Mouse (Mus musculus): ENCODE data around the gene Crybb2. TPM values are rescaled to one million over a fixed set of nuclear protein-coding genes. Genes with fewer than 3 reads are reported as not detected.
A peak's percentile ranks its signal among the peaks of the same experiment; 100 is the strongest.
"Not testable (repeated sequence)": the region's sequence is repeated elsewhere in the genome, so short reads cannot be mapped to it uniquely, and the experiment has no call there.

The Crybb2 gene
- polyA plus RNA-seq, 1 experiment = not detected

GRCm38 (mm10) chr5:113110929-113111328 lies 41.0 kb upstream of the Crybb2 start:
- no peak overlapping the region for H3K27ac ChIP-seq (ENCODE audit: control insufficient read depth, insufficient read depth, low read depth, low read length, poor library complexity)
- no peak overlapping the region for H3K4me3 ChIP-seq (replicated peaks; ENCODE audit: control insufficient read depth, low read depth, low read length)
- WGBS = 13% methylated on average over 1 of the region's 1 CpGs
- peaks cover 10% of the 10 kb centered on the region for H3K4me1 ChIP-seq (ENCODE audit: control insufficient read depth, insufficient read depth, low read length)
- TF ChIP-seq CTCF (IDR thresholded peaks at IDR 0.05; ENCODE audit: control insufficient read depth, insufficient read depth, low read length) = no peak
- TF ChIP-seq POLR2A (IDR thresholded peaks at IDR 0.05; ENCODE audit: borderline replicate concordance, control insufficient read depth, low read depth, low read length) = no peak

GRCm38 (mm10) chr5:113109651-113110050 lies 39.7 kb upstream of the Crybb2 start:
- H3K4me3 ChIP-seq (replicated peaks; ENCODE audit: control insufficient read depth, low read depth, low read length); H3K27ac ChIP-seq (ENCODE audit: control insufficient read depth, insufficient read depth, low read depth, low read length, poor library complexity): not testable (repeated sequence)
- H3K4me1 ChIP-seq (ENCODE audit: control insufficient read depth, insufficient read depth, low read length) = peaks cover 10% of the 10 kb centered on the region
- 0 out of 2 replicates have a peak, but pooled peaks have one; percentile 16 for TF ChIP-seq CTCF (IDR thresholded peaks at IDR 0.05; ENCODE audit: control insufficient read depth, insufficient read depth, low read length)
- WGBS = 81% methylated on average over 2 of the region's 2 CpGs

GRCm38 (mm10) chr5:113108165-113108764 lies 38.3 kb upstream of the Crybb2 start:
- Histone ChIP-seq H3K4me1 (ENCODE audit: control insufficient read depth, insufficient read depth, low read length) (peaks cover 5% of the 10 kb centered on the region), H3K27ac (ENCODE audit: control insufficient read depth, insufficient read depth, low read depth, low read length, poor library complexity) (no peak overlapping the region), H3K4me3 (replicated peaks; ENCODE audit: control insufficient read depth, low read depth, low read length) (no peak overlapping the region)
- TF ChIP-seq POLR2A (IDR thresholded peaks at IDR 0.05; ENCODE audit: borderline replicate concordance, control insufficient read depth, low read depth, low read length) (no peak), CTCF (IDR thresholded peaks at IDR 0.05; ENCODE audit: control insufficient read depth, insufficient read depth, low read length) (no peak)
- 81% methylated on average over 11 of the region's 11 CpGs for WGBS

- Histone ChIP-seq H3K4me1 (ENCODE audit: control insufficient read depth, insufficient read depth, low read length) (peaks cover 6% of the 10 kb centered on the region), H3K27ac (ENCODE audit: control insufficient read depth, insufficient read depth, low read depth, low read length, poor library complexity) (no peak overlapping the region), H3K4me3 (replicated peaks; ENCODE audit: control insufficient read depth, low read depth, low read length) (no peak overlapping the region)
- TF ChIP-seq CTCF (IDR thresholded peaks at IDR 0.05; ENCODE audit: control insufficient read depth, insufficient read depth, low read length) = no peak
- TF ChIP-seq POLR2A (IDR thresholded peaks at IDR 0.05; ENCODE audit: borderline replicate concordance, control insufficient read depth, low read depth, low read length) = no peak
- WGBS = 69% methylated on average over 3 of the region's 3 CpGs
Measured at GRCm38 (mm10) chr5:113107709-113108108, 37.8 kb upstream of the Crybb2 start.

- 78% methylated on average over 7 of the region's 7 CpGs for WGBS
- Histone ChIP-seq H3K4me1 (ENCODE audit: control insufficient read depth, insufficient read depth, low read length) (peaks cover 5% of the 10 kb centered on the region), H3K4me3 (replicated peaks; ENCODE audit: control insufficient read depth, low read depth, low read length) (no peak overlapping the region), H3K27ac (ENCODE audit: control insufficient read depth, insufficient read depth, low read depth, low read length, poor library complexity) (no peak overlapping the region)
- TF ChIP-seq CTCF (IDR thresholded peaks at IDR 0.05; ENCODE audit: control insufficient read depth, insufficient read depth, low read length) = no peak
- no peak for TF ChIP-seq POLR2A (IDR thresholded peaks at IDR 0.05; ENCODE audit: borderline replicate concordance, control insufficient read depth, low read depth, low read length)
Measured at GRCm38 (mm10) chr5:113106594-113106993, 36.7 kb upstream of the Crybb2 start.

GRCm38 (mm10) chr5:113105481-113105880 lies 35.6 kb upstream of the Crybb2 start:
- Histone ChIP-seq H3K4me3 (replicated peaks; ENCODE audit: control insufficient read depth, low read depth, low read length) (no peak overlapping the region), H3K27ac (ENCODE audit: control insufficient read depth, insufficient read depth, low read depth, low read length, poor library complexity) (no peak overlapping the region), H3K4me1 (ENCODE audit: control insufficient read depth, insufficient read depth, low read length) (peaks cover 3% of the 10 kb centered on the region)
- WGBS = 84% methylated on average over 4 of the region's 4 CpGs
- TF ChIP-seq POLR2A (IDR thresholded peaks at IDR 0.05; ENCODE audit: borderline replicate concordance, control insufficient read depth, low read depth, low read length) = no peak
- no peak for TF ChIP-seq CTCF (IDR thresholded peaks at IDR 0.05; ENCODE audit: control insufficient read depth, insufficient read depth, low read length)

- TF ChIP-seq POLR2A (IDR thresholded peaks at IDR 0.05; ENCODE audit: borderline replicate concordance, control insufficient read depth, low read depth, low read length) (no peak), CTCF (IDR thresholded peaks at IDR 0.05; ENCODE audit: control insufficient read depth, insufficient read depth, low read length) (no peak)
- peaks cover 1% of the 10 kb centered on the region; the same call in 1 of the 2 replicates for H3K4me1 ChIP-seq (ENCODE audit: control insufficient read depth, insufficient read depth, low read length)
- 81% methylated on average over 9 of the region's 9 CpGs for WGBS
- H3K27ac ChIP-seq (ENCODE audit: control insufficient read depth, insufficient read depth, low read depth, low read length, poor library complexity) = no peak overlapping the region
- no peak overlapping the region for H3K4me3 ChIP-seq (replicated peaks; ENCODE audit: control insufficient read depth, low read depth, low read length)
Measured at GRCm38 (mm10) chr5:113105035-113105434, 35.1 kb upstream of the Crybb2 start.

GRCm38 (mm10) chr5:113102455-113102854 lies 32.5 kb upstream of the Crybb2 start:
- peaks cover 1% of the 10 kb centered on the region; the same call in 1 of the 2 replicates for H3K4me1 ChIP-seq (ENCODE audit: control insufficient read depth, insufficient read depth, low read length)
- H3K4me3 ChIP-seq (replicated peaks; ENCODE audit: control insufficient read depth, low read depth, low read length) = no peak overlapping the region
- TF ChIP-seq CTCF (IDR thresholded peaks at IDR 0.05; ENCODE audit: control insufficient read depth, insufficient read depth, low read length) (no peak), POLR2A (IDR thresholded peaks at IDR 0.05; ENCODE audit: borderline replicate concordance, control insufficient read depth, low read depth, low read length) (no peak)
- no peak overlapping the region for H3K27ac ChIP-seq (ENCODE audit: control insufficient read depth, insufficient read depth, low read depth, low read length, poor library complexity)
- 89% methylated on average over 7 of the region's 7 CpGs for WGBS

- WGBS = 91% methylated on average over 10 of the region's 10 CpGs
Measured at GRCm38 (mm10) chr5:113101457-113101856, 31.5 kb upstream of the Crybb2 start.

More at GRCm38 (mm10) chr5:113101457-113101856, 31.5 kb upstream of the Crybb2 start:
- Histone ChIP-seq H3K27ac (ENCODE audit: control insufficient read depth, insufficient read depth, low read depth, low read length, poor library complexity) (no peak overlapping the region), H3K4me1 (ENCODE audit: control insufficient read depth, insufficient read depth, low read length) (peaks cover 1% of the 10 kb centered on the region; the same call in 1 of the 2 replicates), H3K4me3 (replicated peaks; ENCODE audit: control insufficient read depth, low read depth, low read length) (no peak overlapping the region)
- TF ChIP-seq POLR2A (IDR thresholded peaks at IDR 0.05; ENCODE audit: borderline replicate concordance, control insufficient read depth, low read depth, low read length) = no peak
- no peak for TF ChIP-seq CTCF (IDR thresholded peaks at IDR 0.05; ENCODE audit: control insufficient read depth, insufficient read depth, low read length)

All from bone marrow, adult 2 months (tissue).